23 mouse cellular contexts compared by ENCODE assay signal in genomic region chr16:61727709-61728108, GRCm38 (mm10).
"Had no signal": no experiment of that assay in that cellular context is flagged by ENCODE, and none has a peak within 500 bp of the region (broad histone marks: within the 10 kb centered on the region; RNA-seq: fewer than 3 reads in every experiment).

No protein-coding gene starts in this region.

- H3K4me2 ChIP-seq: limb, embryonic 13.5 days; liver, embryonic 12.5 days; liver, embryonic 15.5 days; lung, embryonic 15.5 days; midbrain, embryonic 11.5 days; neural tube, embryonic 13.5 days had no signal

- H3K9ac ChIP-seq: limb, embryonic 13.5 days; liver, embryonic 12.5 days; liver, embryonic 15.5 days; lung, embryonic 15.5 days; neural tube, embryonic 13.5 days had no signal

- DNase-seq: kidney, adult 2 months; kidney, postnatal 25 days; layer of hippocampus, adult 9-11 months; liver; lung, adult 18-20 months; lung, postnatal 10 days; lung, postnatal 36 days; midbrain, embryonic 14.5 days; right cerebral cortex, postnatal 4 days; thymus, adult 2 months; thymus, postnatal 14 days; thymus, postnatal 4 days had no signal

- H3K27ac ChIP-seq: kidney, postnatal 0 days; layer of hippocampus, adult 2 months; limb, embryonic 10.5 days; limb, embryonic 13.5 days; liver, embryonic 12.5 days; liver, embryonic 15.5 days; lung, embryonic 15.5 days; neural tube, embryonic 13.5 days; stomach, postnatal 0 days had no signal

- H3K4me1 ChIP-seq: limb, embryonic 10.5 days; limb, embryonic 13.5 days; liver, embryonic 12.5 days; liver, embryonic 15.5 days; lung, embryonic 15.5 days; megakaryocyte, embryonic 14.5 days; neural tube, embryonic 13.5 days had no signal

- H3K27me3 ChIP-seq: limb, embryonic 13.5 days; liver, embryonic 12.5 days; liver, embryonic 15.5 days; lung, embryonic 15.5 days; megakaryocyte, embryonic 14.5 days; neural tube, embryonic 13.5 days had no signal

- H3K36me3 ChIP-seq: limb, embryonic 10.5 days; limb, embryonic 13.5 days; liver, embryonic 12.5 days; liver, embryonic 15.5 days; lung, embryonic 15.5 days; neural tube, embryonic 13.5 days had no signal

- H3K9me3 ChIP-seq: limb, embryonic 10.5 days; limb, embryonic 13.5 days; liver, embryonic 12.5 days; liver, embryonic 15.5 days; neural tube, embryonic 13.5 days had no signal

- H3K4me3 ChIP-seq: layer of hippocampus, adult 2 months; limb, embryonic 10.5 days; limb, embryonic 13.5 days; liver, embryonic 12.5 days; liver, embryonic 15.5 days; lung, embryonic 15.5 days; megakaryocyte, embryonic 14.5 days; neural tube, embryonic 13.5 days had no signal

- ATAC-seq: liver, embryonic 12.5 days had no signal
